Mouse (Mus musculus) limb, embryonic 11.5 days (tissue): ENCODE measurements around the gene D17Wsu92e. TPM values are rescaled to one million over a fixed set of nuclear protein-coding genes. Genes with fewer than 3 reads are reported as not detected.

Source experiments
- ATAC-seq: fragments of 200-750 bp; cut with Nextera tagmentation; 2 replicates; pipeline ENCODE4 v1.8.0; 2017; ENCODE audit warnings: low read depth; ENCODE audit not compliant: insufficient number of reproducible peaks, low FRiP score, low TSS enrichment
- DNase-seq: peaks from one replicate; pipeline ENCODE4 v3.0.0-alpha.2; 2015; ENCODE audit warnings: low spot score
- H3K27ac ChIP-seq: fragments of 300-500 bp; sonication (generic); replicated peaks from 2 replicates; pipeline ENCODE4 v1.5.1; 2014; ENCODE audit warnings: low read depth, mild to moderate bottlenecking, low read length
- H3K27me3 ChIP-seq: fragments of 300-500 bp; sonication (generic); 2 replicates; pipeline ENCODE4 v1.6.1; 2014; ENCODE audit warnings: mild to moderate bottlenecking, low read length, mixed read lengths; ENCODE audit not compliant: control insufficient read depth, insufficient read depth
- H3K36me3 ChIP-seq: fragments of 300-500 bp; sonication (generic); 2 replicates; pipeline ENCODE4 v1.6.1; 2014; ENCODE audit warnings: mild to moderate bottlenecking, low read length, moderate library complexity, mixed read lengths; ENCODE audit not compliant: control insufficient read depth, insufficient read depth
- H3K4me1 ChIP-seq: fragments of 300-500 bp; sonication (generic); 2 replicates; pipeline ENCODE4 v1.6.1; 2014; ENCODE audit warnings: low read length, mixed read lengths; ENCODE audit not compliant: control insufficient read depth, insufficient read depth
- H3K4me2 ChIP-seq: fragments of 300-500 bp; sonication (generic); 2 replicates; pipeline ENCODE4 v1.6.1; 2014; ENCODE audit warnings: low read depth, mild to moderate bottlenecking, moderate library complexity; ENCODE audit not compliant: severe bottlenecking
- H3K4me3 ChIP-seq: fragments of 300-500 bp; sonication (generic); 2 replicates; pipeline ENCODE4 v1.5.1; 2014; ENCODE audit warnings: low read depth, low read length
- H3K9ac ChIP-seq: fragments of 300-500 bp; sonication (generic); 2 replicates; pipeline ENCODE4 v1.6.1; 2014; ENCODE audit warnings: mild to moderate bottlenecking, low read length
- H3K9me3 ChIP-seq: fragments of 300-500 bp; sonication (generic); 2 replicates; pipeline ENCODE4 v1.6.1; 2016; ENCODE audit warnings: low read length; ENCODE audit not compliant: control insufficient read depth
- WGBS: fragments of 180-500 bp; shearing (Covaris S2); extraction: QIAGEN DNeasy Blood & Tissue Kit; methylation state at CpG from one replicate; pipeline ENCODE4 v1.1.7; 2014; 5-methylcytosine and 5-hydroxymethylcytosine counted together
- polyA plus RNA-seq: library from polyadenylated mRNA; unstranded; fragments of >200 nt; fragmentation: Nextera tagmentation; extraction: Ambion mirVana; gene quantifications from 2 replicates; pipeline ENCODE4 v1.2.1, GENCODE M21; 2014

Gene D17Wsu92e
- 16.7 and 17.6 TPM in 2 replicates for polyA plus RNA-seq

DNA sequence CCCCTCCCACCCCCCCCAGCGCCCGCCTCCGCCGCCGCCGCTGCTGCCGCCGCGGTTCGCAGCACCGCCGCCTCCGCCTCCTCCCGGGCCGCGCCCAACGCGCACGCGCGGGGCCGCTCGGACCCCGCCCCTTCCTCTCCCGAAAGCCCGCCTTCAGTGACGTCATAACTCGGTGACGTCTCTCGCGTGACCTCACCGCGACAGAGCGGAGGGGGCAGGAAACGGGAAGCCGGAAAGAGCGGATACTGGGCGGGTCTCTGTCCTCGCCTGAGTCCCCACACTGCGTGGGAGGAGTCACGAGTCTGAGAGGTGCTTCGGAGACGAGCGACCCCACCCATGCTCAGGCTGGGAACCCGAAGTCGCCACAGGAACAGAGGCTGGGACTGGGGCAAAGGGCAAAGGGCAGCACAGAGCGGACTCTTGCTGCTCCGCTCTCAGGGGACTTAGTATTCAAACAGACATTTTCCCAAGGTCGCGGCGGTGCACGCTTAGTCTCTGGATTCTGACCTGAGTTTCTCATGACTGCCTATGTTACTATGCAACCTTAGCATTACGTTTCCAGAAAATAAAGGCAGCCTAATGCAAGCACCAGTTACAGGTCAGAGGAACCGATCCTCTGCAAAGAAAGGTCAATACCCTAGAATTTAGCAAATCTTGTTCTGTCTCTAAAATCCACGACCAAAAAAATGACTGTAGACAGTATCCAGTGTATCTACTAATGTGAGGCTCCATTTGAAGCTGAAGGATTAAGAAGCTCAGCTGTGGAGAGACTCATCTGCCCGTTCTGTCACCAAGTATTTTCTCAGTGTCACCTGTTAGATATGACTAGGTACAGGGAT lies at the start of gene D17Wsu92e:
Gene D17Wsu92e (minus strand): TSS at position 81 of the 839 bp plus-strand sequence.
- WGBS, result 2% methylated on average over 52 of the region's 56 CpGs
- H3K27ac ChIP-seq, result peak within 1 kb of the TSS; percentile 30
- H3K9me3 ChIP-seq, result no peaks in the 10 kb centered on the region
- H3K9ac ChIP-seq, result peak within 1 kb of the TSS; percentile 84
- peaks cover 14% of the 10 kb centered on the region for H3K4me1 ChIP-seq
- peak; percentile 100 for DNase-seq
- peak within 1 kb of the TSS; percentile 86 for H3K4me3 ChIP-seq
- ATAC-seq, result peak; percentile 94
- no peaks in the 10 kb centered on the region for H3K27me3 ChIP-seq
- no peaks in the 10 kb centered on the region for H3K36me3 ChIP-seq
- H3K4me2 ChIP-seq, result peak within 1 kb of the TSS; percentile 91

DNA sequence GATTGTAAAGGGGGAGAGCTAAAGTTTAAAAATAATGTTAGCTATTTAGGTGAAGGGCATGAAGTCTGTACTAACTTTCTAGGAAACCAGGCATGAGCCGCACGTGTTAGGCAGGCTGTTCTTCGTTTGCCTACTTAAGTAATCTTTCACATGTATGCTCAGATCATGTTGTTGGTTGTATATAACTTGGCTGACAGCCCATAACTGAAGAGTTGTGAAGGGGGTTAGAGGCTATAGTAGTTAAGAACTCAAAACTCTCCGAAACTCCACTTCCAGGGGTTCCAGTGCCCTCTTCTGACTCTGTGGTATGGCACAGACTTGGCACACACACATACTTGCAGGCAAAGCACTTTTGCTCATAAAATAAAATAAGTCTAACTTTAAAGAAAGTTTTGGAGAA lies 46.3 kb upstream of the D17Wsu92e start:
- 94% methylated on average over 4 of the region's 4 CpGs for WGBS
- Histone ChIP-seq H3K4me3 (no peak overlapping the region), H3K9ac (no peak overlapping the region), H3K4me2 (no peak overlapping the region), H3K9me3 (no peaks in the 10 kb centered on the region), H3K36me3 (0 out of 2 replicates have a peak, but pooled peaks cover 2% of the 10 kb centered on the region), H3K27ac (no peak overlapping the region), H3K4me1 (no peaks in the 10 kb centered on the region), H3K27me3 (no peaks in the 10 kb centered on the region)
- DNase-seq (no peak), ATAC-seq (no peak)

DNA sequence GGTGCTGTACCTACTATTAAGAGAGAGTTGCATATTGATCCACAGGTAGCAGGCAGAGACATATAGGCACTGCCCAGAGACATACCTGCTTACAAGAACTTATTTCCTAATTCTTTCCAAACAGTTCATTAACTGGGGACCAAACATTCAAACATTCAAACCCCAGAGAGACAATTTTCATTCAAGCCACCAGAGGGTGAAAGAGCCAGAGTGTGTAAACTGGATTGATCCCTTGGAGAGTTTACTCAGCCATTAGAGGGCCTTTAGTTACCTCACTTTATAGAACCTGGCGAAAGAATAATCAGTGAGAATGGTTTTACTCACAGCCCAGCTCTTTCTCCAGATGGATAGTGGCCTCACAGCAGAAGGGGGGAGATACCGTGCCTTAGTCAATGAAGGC lies 45.0 kb upstream of the D17Wsu92e start:
- H3K9ac ChIP-seq, result no peak overlapping the region
- H3K4me2 ChIP-seq, result no peak overlapping the region
- no peaks in the 10 kb centered on the region for H3K9me3 ChIP-seq
- no peak for ATAC-seq
- 0 out of 2 replicates have a peak, but pooled peaks cover 2% of the 10 kb centered on the region for H3K36me3 ChIP-seq
- H3K4me1 ChIP-seq, result no peaks in the 10 kb centered on the region
- no peak overlapping the region for H3K4me3 ChIP-seq
- H3K27ac ChIP-seq, result no peak overlapping the region
- DNase-seq, result no peak
- H3K27me3 ChIP-seq, result no peaks in the 10 kb centered on the region
- 79% methylated on average over 2 of the region's 2 CpGs for WGBS

DNA sequence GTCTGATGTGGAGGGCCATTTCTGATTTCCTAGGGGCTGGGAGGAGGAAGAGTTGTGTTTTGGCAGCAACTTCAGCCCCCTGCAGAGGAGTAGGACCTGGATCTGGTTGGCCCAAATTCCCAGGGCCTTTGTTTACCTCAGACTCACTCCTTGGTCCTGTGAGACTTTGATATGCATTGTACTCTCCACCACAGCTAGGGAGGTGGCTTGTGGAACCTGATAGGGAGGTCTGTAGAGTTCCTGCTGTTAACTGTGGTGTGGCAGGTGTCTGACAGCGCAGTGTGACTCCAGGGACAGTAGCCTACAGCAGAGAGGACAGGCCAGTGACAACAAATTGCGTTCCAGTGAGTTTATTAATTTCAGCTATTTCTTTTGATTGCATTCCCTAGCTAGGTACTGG lies 38.7 kb upstream of the D17Wsu92e start:
- no peak for DNase-seq
- peaks cover 10% of the 10 kb centered on the region for H3K4me1 ChIP-seq
- H3K9ac ChIP-seq, result no peak overlapping the region
- 39% methylated on average over 2 of the region's 2 CpGs for WGBS
- H3K9me3 ChIP-seq, result no peaks in the 10 kb centered on the region
- H3K4me3 ChIP-seq, result no peak overlapping the region
- no peaks in the 10 kb centered on the region for H3K36me3 ChIP-seq
- no peaks in the 10 kb centered on the region for H3K27me3 ChIP-seq
- H3K4me2 ChIP-seq, result no peak overlapping the region
- no peak overlapping the region for H3K27ac ChIP-seq
- no peak for ATAC-seq

DNA sequence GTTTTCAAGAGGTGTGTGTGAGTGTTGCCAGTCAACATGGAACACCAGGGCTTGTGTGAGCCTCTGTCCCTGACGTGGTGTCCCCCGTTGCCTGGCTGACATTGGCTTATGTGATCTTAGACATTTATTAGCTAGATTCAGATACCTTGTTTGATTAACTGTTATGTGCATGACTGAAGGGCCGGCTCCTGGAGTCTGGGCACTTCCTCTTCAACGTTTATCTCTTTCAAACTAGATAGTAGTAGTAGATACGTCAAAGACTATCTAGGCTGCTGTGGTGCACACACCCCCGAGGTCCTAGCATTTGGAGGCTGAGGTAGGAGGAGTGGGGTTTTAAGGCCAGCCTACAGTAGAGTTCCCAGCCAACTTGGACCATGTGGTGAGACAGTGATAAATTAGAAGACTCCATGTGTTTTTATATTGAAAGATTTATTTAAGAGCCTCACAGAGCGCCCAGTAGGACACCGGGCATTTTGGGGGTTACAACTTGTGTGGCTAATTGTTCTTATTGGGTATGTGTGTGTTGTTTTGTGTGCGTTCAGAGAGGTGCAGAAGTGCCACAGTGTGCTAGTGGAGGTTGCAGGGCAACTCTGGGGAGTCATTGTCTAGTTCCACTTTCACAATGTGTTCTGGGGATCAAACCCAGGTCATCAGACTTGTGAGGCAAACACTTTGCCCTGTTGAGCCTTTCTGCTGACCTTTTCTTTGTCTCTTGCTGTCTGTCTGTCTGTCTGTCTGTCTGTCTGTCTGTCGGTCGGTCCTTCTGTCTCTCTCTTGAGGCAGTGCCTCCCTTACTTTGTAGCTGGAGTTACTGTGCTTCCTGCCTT lies 37.4 kb upstream of the D17Wsu92e start:
- peak overlapping the region; percentile 84 for H3K4me2 ChIP-seq
- peak overlapping the region; percentile 96 for H3K4me3 ChIP-seq
- H3K9me3 ChIP-seq, result no peaks in the 10 kb centered on the region
- no peaks in the 10 kb centered on the region for H3K27me3 ChIP-seq
- no peak for DNase-seq
- ATAC-seq, result no peak
- WGBS, result 47% methylated on average over 11 of the region's 11 CpGs
- H3K4me1 ChIP-seq, result peaks cover 10% of the 10 kb centered on the region
- no peaks in the 10 kb centered on the region for H3K36me3 ChIP-seq
- peak overlapping the region; percentile 22 for H3K9ac ChIP-seq
- H3K27ac ChIP-seq, result no peak overlapping the region

DNA sequence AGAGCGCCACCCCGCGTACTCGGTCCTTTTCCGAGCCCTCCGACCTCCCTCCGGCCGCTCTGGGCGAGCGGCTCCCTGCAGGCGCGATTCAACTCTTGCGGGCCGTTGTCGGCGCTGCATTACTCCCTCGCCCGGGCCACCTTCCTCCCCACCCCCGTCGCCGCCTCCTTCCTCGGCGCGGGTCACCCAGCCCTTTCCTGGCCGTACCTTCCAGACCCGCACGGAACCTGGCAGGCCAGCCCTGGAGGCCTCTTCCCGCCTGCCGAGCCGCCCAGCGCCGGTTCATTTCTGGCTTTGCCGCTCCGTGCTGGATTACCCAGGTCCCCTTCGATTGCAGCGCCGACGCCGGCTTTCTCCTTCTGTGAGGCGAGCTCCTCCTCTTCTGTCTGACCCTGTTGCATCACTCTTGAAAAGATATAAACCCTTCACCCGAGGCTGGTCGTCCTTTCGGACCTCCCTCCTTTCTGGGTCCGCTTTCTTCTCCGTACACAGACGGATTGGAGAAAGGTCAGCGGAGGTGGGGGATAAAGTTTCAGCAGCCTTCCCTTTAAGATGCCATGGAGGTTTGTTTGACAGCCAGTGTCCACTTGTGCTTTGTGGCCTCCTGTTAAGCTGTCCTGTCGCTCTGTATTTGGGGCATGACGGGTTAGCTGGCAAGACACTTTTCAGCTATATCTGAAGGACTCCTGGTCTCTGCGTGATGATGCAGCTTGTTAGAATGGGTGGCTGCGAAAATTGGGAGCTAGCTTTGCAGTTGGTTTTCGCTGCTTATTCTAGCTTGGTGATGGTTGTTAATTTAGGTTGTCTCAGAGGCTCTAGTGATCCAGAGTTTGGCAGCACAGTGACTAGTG lies 36.6 kb upstream of the D17Wsu92e start:
- ATAC-seq, result peak; percentile 33

DNA sequence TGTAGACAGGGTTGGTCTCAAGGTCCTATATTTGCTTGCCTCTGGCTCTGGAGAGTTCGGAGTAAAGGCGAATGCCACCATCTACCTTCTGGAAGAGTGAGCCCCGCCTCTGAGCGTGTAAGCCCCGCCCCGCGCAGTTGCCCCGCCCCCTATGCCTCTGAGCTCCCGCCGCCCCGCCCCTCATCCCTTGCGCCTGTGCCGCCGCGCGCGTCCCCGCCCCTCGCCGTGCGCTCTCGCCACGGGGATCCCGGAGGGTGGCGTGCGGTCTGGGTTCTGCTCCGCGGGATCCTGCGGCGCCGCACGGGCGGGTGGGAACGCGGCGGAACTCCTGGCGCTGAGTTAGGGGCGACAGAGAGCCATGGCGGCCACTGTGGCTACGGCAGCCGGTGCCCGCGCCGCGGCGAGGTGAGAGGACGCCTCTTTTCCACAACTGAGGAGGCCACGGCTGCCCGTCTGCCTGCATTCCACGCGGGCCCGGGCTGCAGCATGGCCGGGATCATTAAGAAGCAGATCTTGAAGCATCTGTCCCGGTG lies 35.9 kb upstream of the D17Wsu92e start, which contains the start of gene Uhrf1bp1:
Gene Uhrf1bp1 (plus strand): TSS at position 177 of the 533 bp plus-strand sequence.
- DNase-seq (peak; percentile 89), ATAC-seq (peak; percentile 69)
- H3K9me3 ChIP-seq, result no peaks in the 10 kb centered on the region
- H3K9ac ChIP-seq, result peak within 1 kb of the TSS; percentile 90
- peaks cover 3% of the 10 kb centered on the region; the same call in 1 of the 2 replicates for H3K36me3 ChIP-seq
- WGBS, result under 1% methylated on average over 53 of the region's 54 CpGs
- no peaks in the 10 kb centered on the region for H3K27me3 ChIP-seq
- peak within 1 kb of the TSS; percentile 63 for H3K27ac ChIP-seq
- H3K4me1 ChIP-seq, result peaks cover 10% of the 10 kb centered on the region
- peak within 1 kb of the TSS; percentile 96 for H3K4me3 ChIP-seq
- H3K4me2 ChIP-seq, result peak within 1 kb of the TSS; percentile 84

More for the DNA sequence above, 36.6 kb upstream of the D17Wsu92e start:
- Histone ChIP-seq H3K4me2 (peak overlapping the region; percentile 84), H3K4me1 (peaks cover 10% of the 10 kb centered on the region), H3K9me3 (no peaks in the 10 kb centered on the region), H3K36me3 (peaks cover 3% of the 10 kb centered on the region; the same call in 1 of the 2 replicates), H3K4me3 (peak overlapping the region; percentile 96), H3K27ac (peak overlapping the region; percentile 63), H3K9ac (peak overlapping the region; percentile 90), H3K27me3 (no peaks in the 10 kb centered on the region)
- 1% methylated on average over 50 of the region's 52 CpGs for WGBS
- DNase-seq, result peak; percentile 74
